Mouse (Mus musculus) stomach, postnatal 0 days (tissue): ENCODE measurements around the gene Veph1. TPM values are rescaled to one million over a fixed set of nuclear protein-coding genes. Genes with fewer than 3 reads are reported as not detected.
"Not testable (repeated sequence)": the region's sequence is repeated elsewhere in the genome, so short reads cannot be mapped to it uniquely, and the experiment has no call there.

ENCODE experiments used
- ATAC-seq: fragments of 200-750 bp; cut with Nextera tagmentation; 2 replicates; pipeline ENCODE4 v1.8.0; 2017; ENCODE audit not compliant: low FRiP score, low TSS enrichment
- DNase-seq: peaks from one replicate; pipeline ENCODE4 v3.0.0-alpha.2; 2016; ENCODE audit warnings: low spot score
- H3K27ac ChIP-seq: fragments of 300-500 bp; sonication (generic); replicated peaks from 2 replicates; pipeline ENCODE4 v1.5.1; 2014; ENCODE audit warnings: mild to moderate bottlenecking, control low read depth
- H3K27me3 ChIP-seq: fragments of 300-500 bp; sonication (generic); 2 replicates; pipeline ENCODE4 v1.6.1; 2014; ENCODE audit warnings: low read length; ENCODE audit not compliant: control insufficient read depth, insufficient read depth
- H3K36me3 ChIP-seq: fragments of 300-500 bp; sonication (generic); 2 replicates; pipeline ENCODE4 v1.6.1; 2014; ENCODE audit warnings: low read length, mixed read lengths; ENCODE audit not compliant: control insufficient read depth, insufficient read depth
- H3K4me1 ChIP-seq: fragments of 300-500 bp; sonication (generic); replicated peaks from 2 replicates; pipeline ENCODE4 v1.6.1; 2014; ENCODE audit warnings: antibody characterized with exemption; ENCODE audit not compliant: control insufficient read depth, insufficient read depth
- H3K4me2 ChIP-seq: fragments of 300-500 bp; sonication (generic); replicated peaks from 2 replicates; pipeline ENCODE4 v1.6.1; 2014; ENCODE audit warnings: low read depth, mild to moderate bottlenecking, control low read depth, moderate library complexity
- H3K4me3 ChIP-seq: fragments of 300-500 bp; sonication (generic); 2 replicates; pipeline ENCODE4 v1.5.1; 2014; ENCODE audit warnings: low read depth, low read length, control low read depth
- H3K9ac ChIP-seq: fragments of 300-500 bp; sonication (generic); 2 replicates; pipeline ENCODE4 v1.6.1; 2014; ENCODE audit warnings: mild to moderate bottlenecking, low read length, control low read depth, mixed read lengths
- H3K9me3 ChIP-seq: fragments of 300-500 bp; sonication (generic); 2 replicates; pipeline ENCODE4 v1.6.1; 2016; ENCODE audit warnings: low read length; ENCODE audit not compliant: control insufficient read depth
- CTCF ChIP-seq: IDR thresholded peaks from 2 replicates; pipeline ENCODE4 v1.5.1; 2016; ENCODE audit warnings: antibody characterized with exemption, low read depth, mild to moderate bottlenecking, moderate library complexity
- EP300 ChIP-seq: optimal IDR thresholded peaks from 2 replicates; pipeline ENCODE3; 2016; ENCODE audit warnings: antibody characterized with exemption
- WGBS: fragments of 180-500 bp; shearing (Covaris S2); extraction: QIAGEN DNeasy Blood & Tissue Kit; methylation state at CpG from one replicate; pipeline ENCODE4 v1.1.7; 2014; 5-methylcytosine and 5-hydroxymethylcytosine counted together
- polyA plus RNA-seq: library from polyadenylated mRNA; unstranded; fragments of >200 nt; fragmentation: Nextera tagmentation; extraction: Ambion mirVana; gene quantifications from 2 replicates; pipeline ENCODE4 v1.2.1, GENCODE M21; 2015

Veph1 gene
- polyA plus RNA-seq, 1 experiment from 2014 or later: 0.02 TPM

GRCm38 (mm10) chr3:66240476-66240875 lies 56.2 kb downstream of the Veph1 start:
- no peak for DNase-seq
- TF ChIP-seq EP300 (no peak), CTCF (no peak)
- H3K4me2 ChIP-seq: no peak overlapping the region

GRCm38 (mm10) chr3:66236234-66236871 lies 60.3 kb downstream of the Veph1 start:
- not testable (repeated sequence) for H3K4me3 ChIP-seq, H3K27ac ChIP-seq, H3K4me2 ChIP-seq, H3K27me3 ChIP-seq, DNase-seq, H3K36me3 ChIP-seq, H3K9me3 ChIP-seq, H3K9ac ChIP-seq, H3K4me1 ChIP-seq, ATAC-seq
- 33% methylated on average over 4 of the region's 4 CpGs for WGBS
- TF ChIP-seq CTCF: peak; percentile 80

More at GRCm38 (mm10) chr3:66240476-66240875, 56.2 kb downstream of the Veph1 start:
- Histone ChIP-seq H3K36me3 (no peaks in the 10 kb centered on the region), H3K4me1 (no peaks in the 10 kb centered on the region), H3K27me3 (no peaks in the 10 kb centered on the region), H3K4me3 (no peak overlapping the region), H3K9me3 (no peaks in the 10 kb centered on the region), H3K27ac (no peak overlapping the region), H3K9ac (no peak overlapping the region)
- peak; percentile 81 for ATAC-seq

- Histone ChIP-seq H3K9me3 (no peaks in the 10 kb centered on the region), H3K27ac (no peak overlapping the region), H3K9ac (no peak overlapping the region), H3K27me3 (no peaks in the 10 kb centered on the region), H3K4me3 (no peak overlapping the region), H3K4me2 (no peak overlapping the region), H3K4me1 (no peaks in the 10 kb centered on the region), H3K36me3 (no peaks in the 10 kb centered on the region)
- TF ChIP-seq CTCF: no peak
- WGBS: 51% methylated on average over 15 of the region's 15 CpGs
- ATAC-seq (no peak), DNase-seq (no peak)
Observed at GRCm38 (mm10) chr3:66224931-66225537, 71.6 kb downstream of the Veph1 start.

GRCm38 (mm10) chr3:66221243-66221611 lies 75.4 kb downstream of the Veph1 start:
- Histone ChIP-seq H3K27ac (no peak overlapping the region), H3K4me1 (no peaks in the 10 kb centered on the region), H3K4me3 (peak overlapping the region; percentile 49), H3K36me3 (no peaks in the 10 kb centered on the region), H3K9me3 (no peaks in the 10 kb centered on the region), H3K4me2 (peak overlapping the region; percentile 88), H3K9ac (0 out of 2 replicates have a peak overlapping the region, but pooled peaks have one; percentile 53), H3K27me3 (no peaks in the 10 kb centered on the region)
- ATAC-seq: no peak
- WGBS: 6% methylated on average over 11 of the region's 11 CpGs
- no peak for DNase-seq
- TF ChIP-seq EP300 (no peak), CTCF (no peak)

GRCm38 (mm10) chr3:66220554-66221242 lies 75.9 kb downstream of the Veph1 start:
- peak; percentile 54 for DNase-seq

More at GRCm38 (mm10) chr3:66220554-66221242, 75.9 kb downstream of the Veph1 start:
- no peaks in the 10 kb centered on the region for H3K36me3 ChIP-seq
- H3K9ac ChIP-seq: peak overlapping the region; percentile 53
- peak overlapping the region; percentile 49 for H3K4me3 ChIP-seq
- H3K9me3 ChIP-seq: no peaks in the 10 kb centered on the region
- H3K4me1 ChIP-seq: no peaks in the 10 kb centered on the region
- H3K27me3 ChIP-seq: no peaks in the 10 kb centered on the region
- no peak overlapping the region for H3K27ac ChIP-seq
- peak; percentile 76 for ATAC-seq
- TF ChIP-seq CTCF (no peak), EP300 (no peak)
- peak overlapping the region; percentile 88 for H3K4me2 ChIP-seq
- whole genome bisulfite sequencing: under 1% methylated on average over 54 of the region's 54 CpGs
